Mouse (Mus musculus) intestine, embryonic 14.5 days (tissue): Measurements from ENCODE around the gene Selenom. TPM values are rescaled to one million over a fixed set of nuclear protein-coding genes. Genes with fewer than 3 reads are reported as not detected.

Experiments
- ATAC-seq: fragments of 200-750 bp; cut with Nextera tagmentation; replicated peaks from 2 replicates; pipeline ENCODE4 v1.8.0; 2017; ENCODE audit warnings: low read depth, moderate number of reproducible peaks, moderate TSS enrichment, moderate library complexity; ENCODE audit not compliant: low FRiP score, low TSS enrichment
- DNase-seq: peaks from one replicate; pipeline ENCODE4 v3.0.0-alpha.2; 2018; ENCODE audit warnings: low spot score
- H3K27ac ChIP-seq: fragments of 300-500 bp; sonication (generic); 2 replicates; pipeline ENCODE4 v1.5.1; 2014; ENCODE audit warnings: low read depth, mild to moderate bottlenecking, control low read depth
- H3K27me3 ChIP-seq: fragments of 300-500 bp; sonication (generic); replicated peaks from 2 replicates; pipeline ENCODE4 v1.6.1; 2014; ENCODE audit warnings: low read length, control low read depth; ENCODE audit not compliant: control insufficient read depth, insufficient read depth
- H3K36me3 ChIP-seq: fragments of 300-500 bp; sonication (generic); 2 replicates; pipeline ENCODE4 v1.6.1; 2014; ENCODE audit warnings: low read length, control low read depth; ENCODE audit not compliant: control insufficient read depth, insufficient read depth
- H3K4me1 ChIP-seq: fragments of 300-500 bp; sonication (generic); replicated peaks from 2 replicates; pipeline ENCODE4 v1.6.1; 2014; ENCODE audit warnings: low read length, control low read depth, mixed read lengths; ENCODE audit not compliant: control insufficient read depth, insufficient read depth
- H3K4me2 ChIP-seq: fragments of 300-500 bp; sonication (generic); 2 replicates; pipeline ENCODE4 v1.6.1; 2014; ENCODE audit warnings: low read length
- H3K4me3 ChIP-seq: fragments of 300-500 bp; sonication (generic); 2 replicates; pipeline ENCODE4 v1.5.1; 2014; ENCODE audit warnings: low read depth, low read length, control low read depth, mixed read lengths
- H3K9ac ChIP-seq: fragments of 300-500 bp; sonication (generic); 2 replicates; pipeline ENCODE4 v1.6.1; 2014; ENCODE audit warnings: mild to moderate bottlenecking, low read length
- H3K9me3 ChIP-seq: fragments of 300-500 bp; sonication (generic); 2 replicates; pipeline ENCODE4 v1.6.1; 2016; ENCODE audit warnings: low read length, control low read depth; ENCODE audit not compliant: control insufficient read depth
- WGBS: fragments of 180-500 bp; shearing (Covaris S2); extraction: QIAGEN DNeasy Blood & Tissue Kit; methylation state at CpG from one replicate; pipeline ENCODE4 v1.1.7; 2014; 5-methylcytosine and 5-hydroxymethylcytosine counted together
- polyA plus RNA-seq: library from polyadenylated mRNA; unstranded; fragments of >200 nt; fragmentation: Nextera tagmentation; extraction: Ambion mirVana; gene quantifications from 2 replicates; pipeline ENCODE4 v1.2.1, GENCODE M21; 2014

Selenom gene
- polyA plus RNA-seq, 1 experiment from 2014 or later, result 160 TPM

- Histone ChIP-seq H3K4me2 (peak overlapping the region; percentile 67), H3K27ac (no peak overlapping the region), H3K36me3 (peaks cover 29% of the 10 kb centered on the region), H3K27me3 (no peaks in the 10 kb centered on the region), H3K9ac (peak overlapping the region; percentile 11), H3K4me1 (peaks cover 10% of the 10 kb centered on the region; the same call in 1 of the 2 replicates), H3K4me3 (peak overlapping the region; percentile 29), H3K9me3 (no peaks in the 10 kb centered on the region)
- ATAC-seq (peak; percentile 34), DNase-seq (peak; percentile 74)
- WGBS, result 2% methylated on average over 50 of the region's 50 CpGs
Measured at GRCm38 (mm10) chr11:3516859-3517845, 2.7 kb downstream of the Selenom start.

GRCm38 (mm10) chr11:3517846-3518732 is 3.6 kb downstream of the Selenom start:
- peak; percentile 4; the same call in 1 of the 2 replicates for ATAC-seq
- Histone ChIP-seq H3K9me3 (no peaks in the 10 kb centered on the region), H3K27me3 (no peaks in the 10 kb centered on the region), H3K36me3 (peaks cover 38% of the 10 kb centered on the region), H3K4me2 (peak overlapping the region; percentile 67), H3K9ac (0 out of 2 replicates have a peak overlapping the region, but pooled peaks have one; percentile 11), H3K27ac (no peak overlapping the region), H3K4me1 (peaks cover 10% of the 10 kb centered on the region; the same call in 1 of the 2 replicates), H3K4me3 (peak overlapping the region; percentile 29; the same call in 1 of the 2 replicates)
- 52% methylated on average over 13 of the region's 13 CpGs for WGBS
- no peak for DNase-seq

- Histone ChIP-seq H3K27ac (no peak overlapping the region), H3K4me2 (no peak overlapping the region), H3K36me3 (peaks cover 49% of the 10 kb centered on the region), H3K4me1 (peaks cover 10% of the 10 kb centered on the region; the same call in 1 of the 2 replicates), H3K9ac (no peak overlapping the region), H3K4me3 (no peak overlapping the region), H3K27me3 (no peaks in the 10 kb centered on the region), H3K9me3 (no peaks in the 10 kb centered on the region)
- no peak for ATAC-seq
- 64% methylated on average over 4 of the region's 4 CpGs for WGBS
- DNase-seq, result no peak
Measured at GRCm38 (mm10) chr11:3519051-3519726, 4.7 kb downstream of the Selenom start.

DNA sequence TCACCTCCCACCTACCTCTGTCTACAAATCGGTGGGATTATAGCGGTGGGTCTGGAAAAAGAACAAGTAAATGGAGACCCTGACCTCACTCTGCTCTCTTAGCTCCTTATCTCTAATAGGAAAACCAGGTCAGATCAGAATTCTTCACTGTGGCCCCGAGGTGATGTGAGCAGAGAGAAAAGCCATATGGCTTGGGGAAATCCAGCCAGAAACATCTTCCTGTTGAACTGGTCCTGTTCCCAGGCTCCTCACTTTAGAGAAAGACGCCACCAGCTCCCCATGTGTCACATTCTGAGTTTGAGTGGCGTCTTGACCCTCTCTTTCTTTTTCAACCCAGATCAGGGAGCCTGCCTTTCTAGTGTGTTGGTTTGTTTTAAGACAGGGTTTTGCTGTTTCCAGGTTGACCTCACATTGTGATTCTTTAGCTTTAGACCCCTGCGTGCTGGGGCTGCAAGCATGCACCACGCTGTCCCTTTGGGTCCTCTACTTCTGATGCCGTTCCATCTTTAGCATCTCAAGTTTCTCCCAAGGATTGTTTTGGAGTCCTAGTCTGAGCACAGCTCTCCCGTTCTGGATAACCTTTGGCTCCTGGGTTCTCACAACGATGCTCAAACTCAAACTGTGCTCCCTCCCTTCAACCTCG is 5.4 kb downstream of the Selenom start:
- H3K4me2 ChIP-seq, result no peak overlapping the region
- peaks cover 10% of the 10 kb centered on the region; the same call in 1 of the 2 replicates for H3K4me1 ChIP-seq
- DNase-seq, result no peak
- WGBS, result 78% methylated on average over 11 of the region's 11 CpGs
- ATAC-seq, result no peak
- H3K9ac ChIP-seq, result no peak overlapping the region
- peaks cover 56% of the 10 kb centered on the region for H3K36me3 ChIP-seq
- H3K4me3 ChIP-seq, result no peak overlapping the region
- H3K27ac ChIP-seq, result no peak overlapping the region
- H3K9me3 ChIP-seq, result no peaks in the 10 kb centered on the region
- no peaks in the 10 kb centered on the region for H3K27me3 ChIP-seq

GRCm38 (mm10) chr11:3520919-3521318 is 6.4 kb downstream of the Selenom start:
- no peak overlapping the region for H3K4me3 ChIP-seq
- H3K27ac ChIP-seq, result no peak overlapping the region
- ATAC-seq (no peak), DNase-seq (no peak)
- H3K4me2 ChIP-seq, result no peak overlapping the region
- H3K9ac ChIP-seq, result no peak overlapping the region
- H3K4me1 ChIP-seq, result peaks cover 10% of the 10 kb centered on the region; the same call in 1 of the 2 replicates
- no peaks in the 10 kb centered on the region for H3K27me3 ChIP-seq
- 78% methylated on average over 14 of the region's 14 CpGs for WGBS
- H3K36me3 ChIP-seq, result peaks cover 67% of the 10 kb centered on the region
- no peaks in the 10 kb centered on the region for H3K9me3 ChIP-seq

DNA sequence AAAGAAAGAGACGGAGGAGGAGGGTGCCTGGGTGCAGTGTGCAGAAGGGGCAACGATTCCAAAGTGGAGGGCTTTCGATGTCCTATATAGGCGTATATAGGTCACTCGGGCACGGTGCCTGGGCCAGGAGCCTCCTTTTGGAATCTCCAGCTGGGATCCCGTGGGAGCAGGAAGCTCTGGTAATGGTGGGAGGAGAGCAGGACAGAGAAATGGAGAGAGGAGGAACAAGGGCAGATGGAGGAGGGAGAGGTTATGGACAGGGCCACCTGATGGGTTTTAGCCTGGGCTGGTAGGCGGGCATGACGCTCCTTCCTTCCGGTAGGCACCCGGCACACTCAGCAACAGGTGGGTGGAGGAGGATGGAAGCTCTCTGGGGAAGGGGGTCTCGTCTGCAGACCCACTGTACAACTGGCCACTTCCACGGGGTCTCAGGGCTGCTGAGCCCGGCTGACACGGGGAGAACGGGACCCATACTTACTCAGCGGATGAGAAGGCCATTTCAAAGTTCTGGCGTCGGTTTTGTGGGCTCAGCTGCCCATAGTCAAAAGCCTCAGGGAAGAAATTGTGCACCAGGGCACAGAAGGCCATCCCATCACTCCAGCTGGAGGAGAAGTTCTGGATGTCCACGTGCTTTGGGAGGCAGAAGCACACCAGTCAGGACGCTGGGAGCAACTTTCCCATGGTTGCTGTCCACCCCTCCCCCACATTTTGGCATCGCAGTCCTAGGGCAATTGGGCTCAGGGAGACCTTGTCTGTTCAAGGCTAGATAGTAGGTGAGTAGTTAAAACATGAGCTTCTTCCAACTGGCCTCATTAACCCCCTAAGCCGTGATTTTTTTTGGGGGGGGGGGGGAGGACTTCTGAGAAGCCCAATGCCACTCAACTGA is 7.1 kb downstream of the Selenom start:
- no peak overlapping the region for H3K4me2 ChIP-seq
- peaks cover 10% of the 10 kb centered on the region; the same call in 1 of the 2 replicates for H3K4me1 ChIP-seq
- no peaks in the 10 kb centered on the region for H3K9me3 ChIP-seq
- DNase-seq, result no peak
- H3K9ac ChIP-seq, result no peak overlapping the region
- peaks cover 73% of the 10 kb centered on the region for H3K36me3 ChIP-seq
- H3K27me3 ChIP-seq, result no peaks in the 10 kb centered on the region
- 89% methylated on average over 23 of the region's 23 CpGs for WGBS
- H3K27ac ChIP-seq, result no peak overlapping the region
- ATAC-seq, result no peak
- H3K4me3 ChIP-seq, result no peak overlapping the region

- H3K9me3 ChIP-seq, result no peaks in the 10 kb centered on the region
- H3K4me2 ChIP-seq, result no peak overlapping the region
- no peak for DNase-seq
- H3K36me3 ChIP-seq, result peaks cover 82% of the 10 kb centered on the region
- 92% methylated on average over 17 of the region's 17 CpGs for WGBS
- H3K27ac ChIP-seq, result no peak overlapping the region
- H3K27me3 ChIP-seq, result no peaks in the 10 kb centered on the region
- peaks cover 5% of the 10 kb centered on the region; the same call in 1 of the 2 replicates for H3K4me1 ChIP-seq
- ATAC-seq, result no peak
- H3K4me3 ChIP-seq, result no peak overlapping the region
- no peak overlapping the region for H3K9ac ChIP-seq
Measured at GRCm38 (mm10) chr11:3522285-3523000, 8.0 kb downstream of the Selenom start.
